Mouse (Mus musculus): ENCODE data around the gene Esyt3. TPM values are rescaled to one million over a fixed set of nuclear protein-coding genes. Genes with fewer than 3 reads are reported as not detected.

The Esyt3 gene
- total and polyA plus RNA-seq, 2 experiments from 2014 or later = 0.68 to 1.3 TPM

GRCm38 (mm10) chr9:99379194-99379593, 20.8 kb upstream of the Esyt3 start:
- ATAC-seq (no peak), DNase-seq (ENCODE audit: low spot score) (no peak)
- Histone ChIP-seq H3K27ac (no peak overlapping the region), H3K4me3 (ENCODE audit: low read length) (no peak overlapping the region), H3K4me2 (ENCODE audit: low read depth, low read length) (no peak overlapping the region), H3K9ac (replicated peaks; ENCODE audit: low read length) (no peak overlapping the region), H3K27me3 (ENCODE audit: insufficient read depth, low read length) (no peaks in the 10 kb centered on the region), H3K36me3 (ENCODE audit: insufficient read depth, low read length) (no peaks in the 10 kb centered on the region), H3K9me3 (ENCODE audit: low read length) (no peaks in the 10 kb centered on the region), H3K4me1 (ENCODE audit: insufficient read depth, low read length) (no peaks in the 10 kb centered on the region)
- 70% methylated on average over 5 of the region's 5 CpGs for WGBS
- no peak for TF ChIP-seq CTCF (IDR thresholded peaks at IDR 0.05; ENCODE audit: low read depth)

- ATAC-seq (no peak), DNase-seq (ENCODE audit: low spot score) (peak; percentile 75)
- H3K27ac ChIP-seq = no peak overlapping the region
- no peaks in the 10 kb centered on the region for H3K36me3 ChIP-seq (ENCODE audit: insufficient read depth, low read length)
- H3K4me2 ChIP-seq (ENCODE audit: low read depth, low read length) = peak overlapping the region; percentile 25; the same call in 1 of the 2 replicates
- no peak overlapping the region for H3K4me3 ChIP-seq (ENCODE audit: low read length)
- H3K9ac ChIP-seq (replicated peaks; ENCODE audit: low read length) = 0 out of 2 replicates have a peak overlapping the region, but pooled peaks have one; percentile 10
- 8% methylated on average over 14 of the region's 14 CpGs for WGBS
- no peaks in the 10 kb centered on the region for H3K4me1 ChIP-seq (ENCODE audit: insufficient read depth, low read length)
- H3K9me3 ChIP-seq (ENCODE audit: low read length) = no peaks in the 10 kb centered on the region
- no peaks in the 10 kb centered on the region for H3K27me3 ChIP-seq (ENCODE audit: insufficient read depth, low read length)
- peak; percentile 92 for TF ChIP-seq CTCF (IDR thresholded peaks at IDR 0.05; ENCODE audit: low read depth)
These were observed 18.4 kb upstream of the Esyt3 start for GRCm38 (mm10) chr9:99376591-99377418.

GRCm38 (mm10) chr9:99368431-99368830, 10.1 kb upstream of the Esyt3 start:
- no peak overlapping the region for H3K4me3 ChIP-seq (ENCODE audit: low read length)
- H3K36me3 ChIP-seq (ENCODE audit: insufficient read depth, low read length) = no peaks in the 10 kb centered on the region
- 71% methylated on average over 7 of the region's 7 CpGs for WGBS
- no peaks in the 10 kb centered on the region for H3K9me3 ChIP-seq (ENCODE audit: low read length)
- no peak for DNase-seq (ENCODE audit: low spot score)
- no peak for ATAC-seq
- no peak overlapping the region for H3K9ac ChIP-seq (replicated peaks; ENCODE audit: low read length)
- no peak overlapping the region for H3K4me2 ChIP-seq (ENCODE audit: low read depth, low read length)
- H3K27ac ChIP-seq = no peak overlapping the region
- no peak for TF ChIP-seq CTCF (IDR thresholded peaks at IDR 0.05; ENCODE audit: low read depth)
- H3K27me3 ChIP-seq (ENCODE audit: insufficient read depth, low read length) = no peaks in the 10 kb centered on the region
- no peaks in the 10 kb centered on the region for H3K4me1 ChIP-seq (ENCODE audit: insufficient read depth, low read length)

GRCm38 (mm10) chr9:99365906-99366305, 7.5 kb upstream of the Esyt3 start:
- no peak overlapping the region for H3K4me3 ChIP-seq (ENCODE audit: low read length)
- H3K4me1 ChIP-seq (ENCODE audit: insufficient read depth, low read length) = no peaks in the 10 kb centered on the region
- H3K4me2 ChIP-seq (ENCODE audit: low read depth, low read length) = no peak overlapping the region
- 75% methylated on average over 3 of the region's 3 CpGs for WGBS
- no peak overlapping the region for H3K27ac ChIP-seq
- H3K27me3 ChIP-seq (ENCODE audit: insufficient read depth, low read length) = no peaks in the 10 kb centered on the region
- no peak for ATAC-seq
- H3K9ac ChIP-seq (replicated peaks; ENCODE audit: low read length) = no peak overlapping the region
- no peak for DNase-seq (ENCODE audit: low spot score)
- no peaks in the 10 kb centered on the region for H3K9me3 ChIP-seq (ENCODE audit: low read length)
- TF ChIP-seq CTCF (IDR thresholded peaks at IDR 0.05; ENCODE audit: low read depth) = no peak
- H3K36me3 ChIP-seq (ENCODE audit: insufficient read depth, low read length) = no peaks in the 10 kb centered on the region

GRCm38 (mm10) chr9:99363076-99363475, 4.7 kb upstream of the Esyt3 start:
- 67% methylated on average over 8 of the region's 8 CpGs for WGBS
- ATAC-seq = no peak
- no peak for DNase-seq (ENCODE audit: low spot score)
- H3K9ac ChIP-seq (replicated peaks; ENCODE audit: low read length) = no peak overlapping the region
- no peak overlapping the region for H3K4me2 ChIP-seq (ENCODE audit: low read depth, low read length)
- H3K4me3 ChIP-seq (ENCODE audit: low read length) = no peak overlapping the region
- TF ChIP-seq CTCF (IDR thresholded peaks at IDR 0.05; ENCODE audit: low read depth) = no peak
- H3K27me3 ChIP-seq (ENCODE audit: insufficient read depth, low read length) = no peaks in the 10 kb centered on the region; the same call in 1 of the 2 replicates
- H3K27ac ChIP-seq = no peak overlapping the region
- H3K36me3 ChIP-seq (ENCODE audit: insufficient read depth, low read length) = no peaks in the 10 kb centered on the region
- no peaks in the 10 kb centered on the region for H3K9me3 ChIP-seq (ENCODE audit: low read length)
- peaks cover 5% of the 10 kb centered on the region for H3K4me1 ChIP-seq (ENCODE audit: insufficient read depth, low read length)

- DNase-seq (ENCODE audit: low spot score) (no peak), ATAC-seq (no peak)
- Histone ChIP-seq H3K9ac (replicated peaks; ENCODE audit: low read length) (no peak overlapping the region), H3K27ac (no peak overlapping the region), H3K4me3 (ENCODE audit: low read length) (no peak overlapping the region), H3K4me1 (ENCODE audit: insufficient read depth, low read length) (peaks cover 11% of the 10 kb centered on the region), H3K36me3 (ENCODE audit: insufficient read depth, low read length) (no peaks in the 10 kb centered on the region), H3K27me3 (ENCODE audit: insufficient read depth, low read length) (peaks cover 9% of the 10 kb centered on the region), H3K4me2 (ENCODE audit: low read depth, low read length) (no peak overlapping the region), H3K9me3 (ENCODE audit: low read length) (no peaks in the 10 kb centered on the region)
- TF ChIP-seq CTCF (IDR thresholded peaks at IDR 0.05; ENCODE audit: low read depth) = no peak
- 87% methylated on average over 9 of the region's 9 CpGs for WGBS
These were observed 3.6 kb upstream of the Esyt3 start for GRCm38 (mm10) chr9:99361946-99362345.

- H3K9me3 ChIP-seq (ENCODE audit: low read length) = no peaks in the 10 kb centered on the region
- no peak overlapping the region for H3K4me3 ChIP-seq (ENCODE audit: low read length)
- H3K36me3 ChIP-seq (ENCODE audit: insufficient read depth, low read length) = no peaks in the 10 kb centered on the region
- ATAC-seq = no peak
- peaks cover 14% of the 10 kb centered on the region for H3K27me3 ChIP-seq (ENCODE audit: insufficient read depth, low read length)
- H3K27ac ChIP-seq = no peak overlapping the region
- H3K4me1 ChIP-seq (ENCODE audit: insufficient read depth, low read length) = peaks cover 11% of the 10 kb centered on the region
- no peak for DNase-seq (ENCODE audit: low spot score)
- H3K4me2 ChIP-seq (ENCODE audit: low read depth, low read length) = no peak overlapping the region
- no peak for TF ChIP-seq CTCF (IDR thresholded peaks at IDR 0.05; ENCODE audit: low read depth)
- WGBS = 88% methylated on average over 15 of the region's 15 CpGs
- no peak overlapping the region for H3K9ac ChIP-seq (replicated peaks; ENCODE audit: low read length)
These were observed 655 bp upstream of the Esyt3 start for GRCm38 (mm10) chr9:99359012-99359411.

All from hindbrain, postnatal 0 days (tissue).